Mouse (Mus musculus) MEL (cell line): ENCODE results near the gene Calhm6. TPM values are rescaled to one million over a fixed set of nuclear protein-coding genes. Genes with fewer than 3 reads are reported as not detected.

Source experiments
- DNase-seq: peaks from one replicate; pipeline ENCODE4 v3.0.0; 2011; ENCODE audit warnings: low read depth, low spot score
- H3K27ac ChIP-seq: 2 replicates; pipeline ENCODE4 v1.5.1; 2012; ENCODE audit warnings: low read depth, mild to moderate bottlenecking, control low read depth, low read length, moderate library complexity; ENCODE audit not compliant: control insufficient read depth
- H3K27me3 ChIP-seq, 2 experiments: fragments of 150-350 bp in 1 of 2; sonication (generic) in 1 of 2; 2 replicates each; pipeline ENCODE4 v1.6.1; 2012; ENCODE audit warnings: low read length in 2 of 2, mild to moderate bottlenecking in 2 of 2, improper control_type of control experiment in 1 of 2, moderate library complexity in 1 of 2; ENCODE audit not compliant: insufficient read depth in 2 of 2, control insufficient read depth in 1 of 2
- H3K36me3 ChIP-seq, 2 experiments: 2 replicates each; pipeline ENCODE4 v1.6.1; 2012 to 2014; ENCODE audit warnings: low read length in 2 of 2, improper control_type of control experiment in 1 of 2, inconsistent platforms in 1 of 2, mild to moderate bottlenecking in 1 of 2; ENCODE audit not compliant: insufficient read depth in 2 of 2, control insufficient read depth in 1 of 2
- H3K4me1 ChIP-seq, 2 experiments: fragments of 150-350 bp in 1 of 2; sonication (generic) in 1 of 2; 2 replicates each; pipeline ENCODE4 v1.6.1; 2012; ENCODE audit warnings: low read length in 2 of 2, improper control_type of control experiment in 1 of 2, mild to moderate bottlenecking in 1 of 2; ENCODE audit not compliant: insufficient read depth in 2 of 2, control insufficient read depth in 1 of 2
- H3K4me3 ChIP-seq, 2 experiments: fragments of 150-350 bp in 1 of 2; sonication (generic) in 1 of 2; 2 replicates each; pipeline ENCODE4 v1.5.1; 2012; ENCODE audit warnings: low read depth in 2 of 2, low read length in 2 of 2, mild to moderate bottlenecking in 2 of 2, moderate library complexity in 2 of 2, control low read depth in 1 of 2, improper control_type of control experiment in 1 of 2; ENCODE audit not compliant: control insufficient read depth in 1 of 2, insufficient read depth in 1 of 2
- H3K79me2 ChIP-seq: 2 replicates; pipeline ENCODE4 v1.6.1; 2012; ENCODE audit warnings: mild to moderate bottlenecking, low read length, moderate library complexity; ENCODE audit not compliant: control insufficient read depth, poor library complexity, insufficient read depth
- H3K9ac ChIP-seq: 2 replicates; pipeline ENCODE4 v1.6.1; 2012; ENCODE audit warnings: low read depth, mild to moderate bottlenecking, control low read depth, low read length, moderate library complexity; ENCODE audit not compliant: control insufficient read depth, poor library complexity, severe bottlenecking
- H3K9me3 ChIP-seq: fragments of 150-350 bp; sonication (generic); replicated peaks from 2 replicates; pipeline ENCODE4 v1.6.1; 2012; ENCODE audit warnings: mild to moderate bottlenecking, low read length, improper control_type of control experiment, moderate library complexity; ENCODE audit not compliant: insufficient read depth
- CHD1 ChIP-seq: IDR thresholded peaks from 2 replicates; pipeline ENCODE4 v1.6.1; 2012; ENCODE audit warnings: low read depth, mild to moderate bottlenecking, inconsistent platforms, low read length, improper control_type of control experiment
- CHD2 ChIP-seq: IDR thresholded peaks from 2 replicates; pipeline ENCODE4 v1.6.1; 2011; ENCODE audit warnings: low read length, improper control_type of control experiment
- E2F4 ChIP-seq: IDR thresholded peaks from 2 replicates; pipeline ENCODE4 v1.6.1; 2011; ENCODE audit warnings: low read depth, low read length, improper control_type of control experiment, borderline replicate concordance
- EP300 ChIP-seq, 2 experiments: IDR thresholded peaks; 2 replicates each; pipeline ENCODE4 v1.6.1; 2011; ENCODE audit warnings: improper control_type of control experiment in 2 of 2, low read length in 2 of 2, low read depth in 1 of 2, mild to moderate bottlenecking in 1 of 2
- ETS1 ChIP-seq: IDR thresholded peaks from 2 replicates; pipeline ENCODE4 v1.6.1; 2012; ENCODE audit warnings: low read depth, mild to moderate bottlenecking, inconsistent platforms, low read length, improper control_type of control experiment, moderate library complexity
- HCFC1 ChIP-seq: IDR thresholded peaks from 2 replicates; pipeline ENCODE4 v1.6.1; 2012; ENCODE audit warnings: low read depth, mild to moderate bottlenecking, inconsistent platforms, low read length, improper control_type of control experiment, moderate library complexity
- KAT2A ChIP-seq: conservative IDR thresholded peaks from 2 replicates; pipeline ENCODE4 v1.6.1; 2012; ENCODE audit warnings: low read depth, low read length, improper control_type of control experiment, inconsistent platforms
- MAZ ChIP-seq: IDR thresholded peaks from 2 replicates; pipeline ENCODE4 v1.6.1; 2012; ENCODE audit warnings: low read depth, mild to moderate bottlenecking, inconsistent platforms, low read length, improper control_type of control experiment
- MEF2A ChIP-seq: IDR thresholded peaks from 2 replicates; pipeline ENCODE4 v1.6.1; 2014; ENCODE audit warnings: low read depth, mild to moderate bottlenecking, inconsistent platforms, low read length, improper control_type of control experiment; ENCODE audit not compliant: poor library complexity, insufficient replicate concordance, severe bottlenecking; ENCODE audit errors: extremely low read depth
- MXI1 ChIP-seq: IDR thresholded peaks from 2 replicates; pipeline ENCODE4 v1.6.1; 2011; ENCODE audit warnings: mild to moderate bottlenecking, low read depth, low read length, improper control_type of control experiment
- MYB ChIP-seq: IDR thresholded peaks from 2 replicates; pipeline ENCODE4 v1.6.1; 2011; ENCODE audit warnings: mild to moderate bottlenecking, low read depth, low read length, improper control_type of control experiment
- MYC ChIP-seq: IDR thresholded peaks from 2 replicates; pipeline ENCODE4 v1.6.1; 2011; ENCODE audit warnings: low read depth, mild to moderate bottlenecking, low read length, improper control_type of control experiment, moderate library complexity
- NELFE ChIP-seq: IDR thresholded peaks from 2 replicates; pipeline ENCODE4 v1.6.1; 2011; ENCODE audit warnings: low read depth, low read length, improper control_type of control experiment
- POLR2A ChIP-seq, 2 experiments: IDR thresholded peaks; 2 replicates each; pipeline ENCODE4 v1.6.1; 2011 to 2012; ENCODE audit warnings: low read length in 2 of 2, mild to moderate bottlenecking in 2 of 2, control low read depth in 1 of 2, improper control_type of control experiment in 1 of 2, low read depth in 1 of 2, moderate library complexity in 1 of 2; ENCODE audit not compliant: control insufficient read depth in 1 of 2, insufficient read depth in 1 of 2, poor library complexity in 1 of 2
- POLR2AphosphoS2 ChIP-seq: IDR thresholded peaks from 2 replicates; pipeline ENCODE4 v1.6.1; 2011; ENCODE audit warnings: low read length, improper control_type of control experiment
- SMC3 ChIP-seq: IDR thresholded peaks from 2 replicates; pipeline ENCODE4 v1.6.1; 2011; ENCODE audit warnings: low read depth, low read length, improper control_type of control experiment
- TAL1 ChIP-seq: IDR thresholded peaks from 2 replicates; pipeline ENCODE4 v1.6.1; 2012; ENCODE audit warnings: mild to moderate bottlenecking, inconsistent platforms, low read length, moderate library complexity, mixed read lengths
- ZC3H11A ChIP-seq: IDR thresholded peaks from 2 replicates; pipeline ENCODE4 v1.6.1; 2012; ENCODE audit warnings: low read depth, mild to moderate bottlenecking, inconsistent platforms, low read length, improper control_type of control experiment
- ZMIZ1 ChIP-seq: IDR thresholded peaks from 2 replicates; pipeline ENCODE4 v1.6.1; 2012; ENCODE audit warnings: low read depth, mild to moderate bottlenecking, inconsistent platforms, low read length, improper control_type of control experiment, moderate library complexity
- ZNF384 ChIP-seq: IDR thresholded peaks from 2 replicates; pipeline ENCODE4 v1.6.1; 2012; ENCODE audit warnings: low read depth, mild to moderate bottlenecking, inconsistent platforms, low read length, improper control_type of control experiment
- polyA plus RNA-seq, 2 experiments: library from polyadenylated mRNA; stranded (reverse) in 1 of 2; unstranded in 1 of 2; fragments of >175 nt in 1 of 2; fragments of >200 nt in 1 of 2; gene quantifications; 2 replicates each; pipeline versions ENCODE4 v1.2.1 to v1.2.4; 2012; ENCODE audit warnings: low replicate concordance in 2 of 2, low read depth in 1 of 2; ENCODE audit not compliant: insufficient read length in 2 of 2, insufficient read depth in 1 of 2, missing spikeins in 1 of 2
- total RNA-seq: library from RNA; depleted of rRNA; stranded (reverse); fragments of 300-350 nt; gene quantifications from 2 replicates; pipeline ENCODE4 v1.2.3, GENCODE M21; 2012

The Calhm6 gene
- total and polyA plus RNA-seq, 3 experiments, result not detected

GRCm38 (mm10) chr10:34095964-34096363 is 31.8 kb downstream of the Calhm6 start:
- no peaks in the 10 kb centered on the region for H3K9me3 ChIP-seq
- H3K4me3 ChIP-seq, result peak overlapping the region in 1 of 2 experiments; percentile 1; a peak in 1 of 4 replicates
- H3K9ac ChIP-seq, result no peak overlapping the region
- peaks cover 0 to 1% of the 10 kb centered on the region in 2 experiments; a peak in 1 of 4 replicates for H3K27me3 ChIP-seq
- H3K79me2 ChIP-seq, result no peaks in the 10 kb centered on the region
- H3K27ac ChIP-seq, result no peak overlapping the region
- DNase-seq, result no peak
- H3K36me3 ChIP-seq, result no peaks in the 10 kb centered on the region
- H3K4me1 ChIP-seq, result no peaks in the 10 kb centered on the region
- no peak for TF ChIP-seq CHD1
- TF ChIP-seq MYC, result no peak
- no peak for TF ChIP-seq ZC3H11A
- no peak for TF ChIP-seq MAZ
- TF ChIP-seq CHD2, result no peak
- TF ChIP-seq POLR2AphosphoS2, result no peak
- TF ChIP-seq MEF2A, result no peak
- no peak for TF ChIP-seq KAT2A
- TF ChIP-seq ZNF384, result no peak
- TF ChIP-seq ETS1, result no peak
- TF ChIP-seq E2F4, result no peak
- no peak for TF ChIP-seq HCFC1
- TF ChIP-seq NELFE, result no peak
- TF ChIP-seq MXI1, result no peak
- no peak for TF ChIP-seq MYB
- no peak for TF ChIP-seq ZMIZ1
- no peak for TF ChIP-seq EP300 (IDR thresholded peaks at IDR 0.05; ENCODE audit: low read depth in 1 of 2, low read length in 2 of 2)
- TF ChIP-seq TAL1, result no peak

- Histone ChIP-seq H3K9me3 (no peaks in the 10 kb centered on the region), H3K79me2 (no peaks in the 10 kb centered on the region), H3K4me1 (no peaks in the 10 kb centered on the region), H3K27me3 (peaks cover 0 to 1% of the 10 kb centered on the region in 2 experiments; a peak in 1 of 4 replicates), H3K27ac (no peak overlapping the region), H3K4me3 (no peak overlapping the region), H3K9ac (no peak overlapping the region), H3K36me3 (no peaks in the 10 kb centered on the region)
- DNase-seq, result no peak
- no peak for TF ChIP-seq EP300 (IDR thresholded peaks at IDR 0.05; ENCODE audit: low read depth in 1 of 2, low read length in 2 of 2)
- no peak for TF ChIP-seq SMC3
- no peak for TF ChIP-seq CHD2
- no peak for TF ChIP-seq POLR2A (IDR thresholded peaks at IDR 0.05; ENCODE audit: control insufficient read depth in 1 of 2, insufficient read depth in 1 of 2, low read depth in 1 of 2, low read length in 2 of 2, poor library complexity in 1 of 2)
- TF ChIP-seq E2F4, result no peak
- no peak for TF ChIP-seq MYC
These were observed 32.6 kb downstream of the Calhm6 start for GRCm38 (mm10) chr10:34095147-34095546.
